Mouse (Mus musculus): Measurements from ENCODE around the gene Fadd.

Fadd gene

DNA sequence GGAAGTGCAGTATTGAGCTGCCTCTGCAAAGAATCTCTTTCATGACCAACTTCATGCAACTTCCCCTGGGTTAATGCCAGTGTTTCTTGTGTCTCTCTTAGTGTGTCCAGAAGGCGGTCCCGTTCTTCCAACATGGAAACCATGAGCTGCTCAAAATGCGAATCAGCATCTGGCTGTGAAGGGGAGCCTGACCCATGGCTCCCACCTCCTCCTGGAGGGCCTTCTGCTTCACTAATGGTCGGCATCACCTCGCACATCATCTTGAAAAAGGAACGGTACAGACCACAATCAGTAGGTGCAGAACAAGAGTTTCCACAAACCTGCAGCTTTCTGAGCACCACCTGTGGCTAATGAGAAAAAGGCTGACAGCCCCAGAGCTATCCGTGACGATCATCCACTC, 30.0 kb downstream of the Fadd start:
- H3K27me3 ChIP-seq (ENCODE audit: insufficient read depth, low read length): peaks cover 23% of the 10 kb centered on the region
- H3K4me3 ChIP-seq (replicated peaks; ENCODE audit: low read length): peak overlapping the region; percentile 90
- H3K4me1 ChIP-seq (replicated peaks; ENCODE audit: low read depth, low read length): peaks cover 17% of the 10 kb centered on the region
- no peak for TF ChIP-seq POU5F1 (IDR thresholded peaks at IDR 0.05; ENCODE audit: borderline replicate concordance, low read length)
- no peak for TF ChIP-seq CTCF (conservative IDR thresholded peaks at IDR 0.05; ENCODE audit: low read length)
- TF ChIP-seq NANOG (IDR thresholded peaks at IDR 0.05; ENCODE audit: borderline replicate concordance, low read length): no peak
- H3K36me3 ChIP-seq (ENCODE audit: insufficient read depth, low read length): peaks cover 42% of the 10 kb centered on the region
- H3K9me3 ChIP-seq (ENCODE audit: low read length): no peaks in the 10 kb centered on the region

DNA sequence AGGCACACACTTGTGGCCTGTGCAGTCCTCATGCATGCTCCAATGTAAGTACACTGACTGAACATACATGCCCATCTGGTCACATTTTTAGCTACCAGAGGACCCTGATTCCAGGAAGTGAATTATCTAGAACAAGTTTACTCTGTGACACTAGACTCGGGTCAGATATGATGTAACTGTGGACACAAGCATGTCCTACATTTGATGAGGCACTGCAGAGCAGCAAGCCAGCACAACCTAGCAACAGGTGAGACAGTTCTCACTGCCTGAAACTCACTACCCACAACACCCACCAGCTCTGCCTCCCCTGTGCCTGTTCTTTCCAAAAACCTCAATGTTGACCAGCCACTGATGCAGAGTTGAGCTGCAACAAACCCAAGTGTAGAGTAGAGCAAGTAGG, 31.5 kb downstream of the Fadd start:
- TF ChIP-seq NANOG (IDR thresholded peaks at IDR 0.05; ENCODE audit: borderline replicate concordance, low read length): no peak
- no peak for TF ChIP-seq CTCF (conservative IDR thresholded peaks at IDR 0.05; ENCODE audit: low read length)
- no peak for TF ChIP-seq POU5F1 (IDR thresholded peaks at IDR 0.05; ENCODE audit: borderline replicate concordance, low read length)
- H3K36me3 ChIP-seq (ENCODE audit: insufficient read depth, low read length): peaks cover 51% of the 10 kb centered on the region

DNA sequence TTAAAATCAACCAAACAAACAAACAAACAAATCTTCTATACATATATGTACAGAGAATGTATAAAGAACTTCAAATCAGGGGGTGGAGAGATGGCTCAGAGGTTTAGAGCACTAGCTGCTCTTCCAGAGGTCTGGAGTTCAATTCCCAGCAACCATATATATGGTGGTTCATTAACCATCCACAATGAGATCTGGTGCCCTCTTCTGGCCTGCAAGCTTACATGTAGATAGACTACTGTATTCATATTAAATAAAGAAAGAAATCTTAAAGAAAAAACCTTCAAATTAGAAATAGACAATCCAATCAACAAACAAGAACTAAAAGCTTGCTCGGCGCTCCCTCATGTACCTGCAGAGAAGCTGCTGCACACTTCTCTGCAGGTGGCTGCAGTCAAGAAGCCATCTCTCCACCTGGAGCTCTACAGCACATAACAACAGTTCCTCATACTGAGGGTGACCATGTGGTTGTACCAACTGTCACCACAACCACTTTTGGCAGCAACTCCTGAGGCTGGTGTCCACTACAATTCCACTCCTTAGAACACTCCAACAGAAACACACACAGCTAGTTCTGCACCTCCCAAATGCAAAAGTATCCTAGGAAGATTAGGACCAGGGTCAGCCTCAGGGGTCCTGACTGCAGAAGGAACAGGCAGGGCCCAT, 32.2 kb downstream of the Fadd start:
- no peak for TF ChIP-seq CTCF (conservative IDR thresholded peaks at IDR 0.05; ENCODE audit: low read length)
- no peak for TF ChIP-seq NANOG (IDR thresholded peaks at IDR 0.05; ENCODE audit: borderline replicate concordance, low read length)
- Histone ChIP-seq H3K36me3 (ENCODE audit: insufficient read depth, low read length) (peaks cover 58% of the 10 kb centered on the region), H3K4me1 (replicated peaks; ENCODE audit: low read depth, low read length) (peaks cover 17% of the 10 kb centered on the region), H3K27me3 (ENCODE audit: insufficient read depth, low read length) (peaks cover 1% of the 10 kb centered on the region; the same call in 1 of the 2 replicates), H3K9me3 (ENCODE audit: low read length) (no peaks in the 10 kb centered on the region), H3K4me3 (replicated peaks; ENCODE audit: low read length) (no peak overlapping the region)

More for the DNA sequence above, 31.5 kb downstream of the Fadd start:
- Histone ChIP-seq H3K27me3 (ENCODE audit: insufficient read depth, low read length) (peaks cover 9% of the 10 kb centered on the region), H3K4me3 (replicated peaks; ENCODE audit: low read length) (no peak overlapping the region), H3K4me1 (replicated peaks; ENCODE audit: low read depth, low read length) (peaks cover 17% of the 10 kb centered on the region), H3K9me3 (ENCODE audit: low read length) (no peaks in the 10 kb centered on the region)

DNA sequence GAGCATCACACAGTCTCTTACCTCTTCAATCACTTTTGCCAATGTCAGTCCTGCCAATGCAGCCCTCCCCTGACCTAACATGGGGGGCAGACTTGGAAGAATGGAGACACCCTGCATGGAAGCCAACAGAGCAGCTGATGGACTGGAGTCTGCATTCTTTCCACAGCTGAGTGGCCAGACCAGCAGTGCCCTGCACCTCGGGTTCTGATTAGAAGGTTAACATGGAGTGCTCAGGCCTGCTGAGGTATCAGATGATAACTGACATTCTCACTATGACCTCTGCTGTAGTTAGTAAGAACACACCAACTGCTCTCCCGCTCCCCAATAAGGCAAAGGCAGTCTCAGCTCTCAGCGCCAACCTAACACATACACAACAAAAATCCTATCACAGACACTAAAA, 37.0 kb downstream of the Fadd start:
- H3K36me3 ChIP-seq (ENCODE audit: insufficient read depth, low read length): peaks cover 63% of the 10 kb centered on the region
- H3K4me3 ChIP-seq (replicated peaks; ENCODE audit: low read length): no peak overlapping the region
- TF ChIP-seq POU5F1 (IDR thresholded peaks at IDR 0.05; ENCODE audit: borderline replicate concordance, low read length) (no peak), CTCF (conservative IDR thresholded peaks at IDR 0.05; ENCODE audit: low read length) (no peak), NANOG (IDR thresholded peaks at IDR 0.05; ENCODE audit: borderline replicate concordance, low read length) (no peak)

DNA sequence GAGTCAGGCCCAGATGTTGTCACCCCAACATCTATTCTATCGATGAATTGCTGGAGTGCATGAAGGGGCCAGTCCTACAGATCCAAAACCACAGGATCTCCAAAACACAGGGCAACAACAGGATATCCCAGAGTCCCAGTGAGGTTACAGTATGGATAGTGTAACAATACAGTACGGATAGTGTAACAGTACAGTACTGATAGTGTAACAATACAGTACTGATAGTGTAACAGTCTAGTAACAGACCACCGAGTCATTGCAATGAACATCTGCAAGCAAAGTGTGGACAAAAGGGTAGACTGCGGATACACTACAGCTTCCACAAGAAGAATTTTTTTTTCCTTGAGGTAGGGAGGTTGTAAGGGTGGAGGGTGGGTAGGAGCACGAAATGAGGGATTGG, 40.9 kb downstream of the Fadd start:
- H3K4me3 ChIP-seq (replicated peaks; ENCODE audit: low read length): no peak overlapping the region
- peaks cover 54% of the 10 kb centered on the region for H3K36me3 ChIP-seq (ENCODE audit: insufficient read depth, low read length)
- no peaks in the 10 kb centered on the region; the same call in 1 of the 2 replicates for H3K4me1 ChIP-seq (replicated peaks; ENCODE audit: low read depth, low read length)
- H3K9me3 ChIP-seq (ENCODE audit: low read length): no peaks in the 10 kb centered on the region
- H3K27me3 ChIP-seq (ENCODE audit: insufficient read depth, low read length): no peaks in the 10 kb centered on the region
- no peak for TF ChIP-seq NANOG (IDR thresholded peaks at IDR 0.05; ENCODE audit: borderline replicate concordance, low read length)
- no peak for TF ChIP-seq CTCF (conservative IDR thresholded peaks at IDR 0.05; ENCODE audit: low read length)
- TF ChIP-seq POU5F1 (IDR thresholded peaks at IDR 0.05; ENCODE audit: borderline replicate concordance, low read length): no peak

More for the DNA sequence above, 37.0 kb downstream of the Fadd start:
- Histone ChIP-seq H3K9me3 (ENCODE audit: low read length) (no peaks in the 10 kb centered on the region), H3K27me3 (ENCODE audit: insufficient read depth, low read length) (no peaks in the 10 kb centered on the region), H3K4me1 (replicated peaks; ENCODE audit: low read depth, low read length) (no peaks in the 10 kb centered on the region)

DNA sequence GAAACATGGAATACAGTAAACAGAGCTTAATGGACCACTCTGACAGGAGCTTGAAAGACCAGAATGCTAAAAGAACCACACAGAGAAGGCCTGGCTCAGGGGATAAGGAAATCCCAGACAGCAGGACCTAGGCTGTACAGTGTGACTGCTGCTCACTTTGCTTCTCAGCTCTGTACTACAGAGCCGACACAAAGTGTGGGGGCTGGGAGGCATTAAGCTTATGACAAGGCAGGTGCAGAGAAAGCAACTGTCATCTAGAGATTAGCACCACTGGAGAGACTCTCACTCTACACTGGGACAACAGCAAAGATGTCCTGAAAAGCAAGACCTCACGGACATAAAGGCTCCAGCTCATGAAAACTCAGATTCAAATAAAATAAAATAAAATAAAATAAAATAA, 43.1 kb downstream of the Fadd start:
- TF ChIP-seq POU5F1 (IDR thresholded peaks at IDR 0.05; ENCODE audit: borderline replicate concordance, low read length) (no peak), NANOG (IDR thresholded peaks at IDR 0.05; ENCODE audit: borderline replicate concordance, low read length) (no peak), CTCF (conservative IDR thresholded peaks at IDR 0.05; ENCODE audit: low read length) (no peak)
- H3K27me3 ChIP-seq (ENCODE audit: insufficient read depth, low read length): no peaks in the 10 kb centered on the region
- H3K9me3 ChIP-seq (ENCODE audit: low read length): no peaks in the 10 kb centered on the region
- H3K4me3 ChIP-seq (replicated peaks; ENCODE audit: low read length): no peak overlapping the region
- no peaks in the 10 kb centered on the region; the same call in 1 of the 2 replicates for H3K4me1 ChIP-seq (replicated peaks; ENCODE audit: low read depth, low read length)
- peaks cover 46% of the 10 kb centered on the region for H3K36me3 ChIP-seq (ENCODE audit: insufficient read depth, low read length)

DNA sequence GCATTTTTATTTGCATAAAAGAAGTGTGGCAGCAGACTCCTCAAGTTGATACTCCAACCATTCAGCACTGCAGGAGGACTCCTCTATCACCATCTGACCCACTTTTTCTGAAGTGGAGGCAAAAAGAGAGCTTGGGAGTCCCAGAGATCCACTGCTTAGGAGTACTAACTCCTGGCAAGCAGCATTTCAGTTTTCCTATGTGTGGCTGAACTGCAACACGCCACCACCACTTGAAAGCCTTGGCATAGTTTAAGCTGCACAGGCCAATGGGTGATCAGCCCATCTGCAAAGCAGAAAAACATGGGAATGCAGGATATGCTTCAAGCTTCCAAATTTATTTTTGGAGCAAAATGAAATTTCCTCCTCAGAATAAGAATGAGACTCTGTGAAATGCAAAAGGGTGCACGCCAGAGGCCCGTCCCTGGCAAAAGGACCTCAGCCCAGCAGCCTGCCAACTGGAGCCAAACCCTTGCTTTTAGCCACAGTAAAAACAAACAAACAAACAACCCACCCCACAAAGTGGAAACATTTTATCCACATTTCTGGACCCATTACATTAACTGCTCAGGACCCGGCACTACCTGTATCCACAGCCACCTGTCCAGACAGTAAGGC, 44.1 kb downstream of the Fadd start:
- no peaks in the 10 kb centered on the region for H3K9me3 ChIP-seq (ENCODE audit: low read length)
- no peak for TF ChIP-seq POU5F1 (IDR thresholded peaks at IDR 0.05; ENCODE audit: borderline replicate concordance, low read length)
- no peak for TF ChIP-seq CTCF (conservative IDR thresholded peaks at IDR 0.05; ENCODE audit: low read length)
- TF ChIP-seq NANOG (IDR thresholded peaks at IDR 0.05; ENCODE audit: borderline replicate concordance, low read length): no peak
- no peaks in the 10 kb centered on the region; the same call in 1 of the 2 replicates for H3K4me1 ChIP-seq (replicated peaks; ENCODE audit: low read depth, low read length)
- no peak overlapping the region for H3K4me3 ChIP-seq (replicated peaks; ENCODE audit: low read length)
- H3K36me3 ChIP-seq (ENCODE audit: insufficient read depth, low read length): peaks cover 36% of the 10 kb centered on the region
- no peaks in the 10 kb centered on the region for H3K27me3 ChIP-seq (ENCODE audit: insufficient read depth, low read length)

DNA sequence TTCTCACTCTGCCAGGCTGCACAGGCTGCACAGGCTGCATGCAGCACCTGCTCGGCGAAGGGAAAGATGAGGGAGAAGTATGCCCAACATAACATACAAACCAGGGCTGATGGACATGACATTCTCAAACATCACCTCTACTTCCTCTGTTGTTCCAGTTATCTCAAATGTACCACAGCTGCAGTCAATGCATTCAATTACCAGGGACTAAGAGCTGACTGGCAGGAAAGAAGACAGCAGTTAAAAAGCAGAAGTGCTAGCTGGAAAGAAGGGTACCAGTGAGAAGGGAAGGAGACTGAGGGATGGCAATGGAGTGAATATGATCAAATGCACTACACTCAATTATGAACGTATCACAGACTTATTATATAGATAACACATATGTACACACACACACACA, 45.9 kb downstream of the Fadd start:
- peaks cover 31% of the 10 kb centered on the region for H3K36me3 ChIP-seq (ENCODE audit: insufficient read depth, low read length)
- no peaks in the 10 kb centered on the region for H3K27me3 ChIP-seq (ENCODE audit: insufficient read depth, low read length)
- TF ChIP-seq CTCF (conservative IDR thresholded peaks at IDR 0.05; ENCODE audit: low read length) (no peak), NANOG (IDR thresholded peaks at IDR 0.05; ENCODE audit: borderline replicate concordance, low read length) (no peak), POU5F1 (IDR thresholded peaks at IDR 0.05; ENCODE audit: borderline replicate concordance, low read length) (no peak)
- H3K4me1 ChIP-seq (replicated peaks; ENCODE audit: low read depth, low read length): peaks cover 15% of the 10 kb centered on the region
- no peaks in the 10 kb centered on the region for H3K9me3 ChIP-seq (ENCODE audit: low read length)
- no peak overlapping the region for H3K4me3 ChIP-seq (replicated peaks; ENCODE audit: low read length)

Measured in E14TG2a.4 (cell line).